Comparison of ENCODE assay signal across 8 mouse cellular contexts in the genomic region with DNA sequence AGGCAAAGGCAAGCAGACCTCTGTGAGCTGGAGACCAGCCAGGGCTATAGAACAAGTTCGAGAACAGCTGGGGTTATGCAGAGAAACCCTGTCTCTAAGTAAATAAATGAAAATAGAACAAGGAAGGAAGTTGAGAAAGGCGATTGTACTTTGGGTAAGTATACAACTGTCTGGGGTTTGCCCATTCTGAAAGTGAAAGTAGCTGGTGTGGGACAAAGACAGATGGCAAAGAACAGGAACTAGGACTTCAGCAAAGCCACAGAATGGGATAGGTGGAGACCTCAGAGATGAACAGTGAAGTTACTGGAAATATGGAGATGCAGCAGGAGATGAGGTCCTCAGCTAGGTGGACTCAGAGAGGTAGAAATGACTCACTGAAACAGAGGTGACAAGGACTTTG. TPM values are rescaled to one million over a fixed set of nuclear protein-coding genes. Genes with fewer than 3 reads are reported as not detected.
A peak's percentile ranks its signal among the peaks of the same experiment; 100 is the strongest.
DNase-seq lines count a peak whose midpoint lies in the region; ATAC-seq and TF ChIP-seq lines count a peak whose summit lies in the region.

No protein-coding gene starts in this region.

- no peak overlapping the region for H3K27ac ChIP-seq in gastrocnemius, adult 2 months
- no peak overlapping the region for H3K27ac ChIP-seq in midbrain, postnatal 0 days (ENCODE audit: low read depth, low read length)
- H3K27ac ChIP-seq in limb, embryonic 10.5 days = no peak overlapping the region

- intact Hi-C loops in gastrocnemius, adult 2 months (cut with DNase I) = no loop called here

- no peaks in the 10 kb centered on the region for H3K36me3 ChIP-seq in midbrain, postnatal 0 days (ENCODE audit: insufficient read depth, low read length)
- no peaks in the 10 kb centered on the region for H3K36me3 ChIP-seq in limb, embryonic 10.5 days

- TF ChIP-seq CTCF in gastrocnemius, adult 2 months (IDR thresholded peaks at IDR 0.05) = no peak
- TF ChIP-seq CTCF in midbrain, postnatal 0 days (IDR thresholded peaks at IDR 0.05) = no peak

- H3K4me2 ChIP-seq in midbrain, postnatal 0 days (ENCODE audit: low read depth, low read length, poor library complexity, severe bottlenecking) = no peak overlapping the region

- WGBS in large intestine, adult 2 months = 2% methylated on average over 2 of the region's 2 CpGs
- WGBS in midbrain, postnatal 0 days = 59% methylated on average over 2 of the region's 2 CpGs
- 53% methylated on average over 2 of the region's 2 CpGs for WGBS in limb, embryonic 10.5 days

- no peak for DNase-seq in gastrocnemius, adult 2 months
- DNase-seq in gastrocnemius, adult 8-10 months (ENCODE audit: low spot score in 2 of 2) = no peak
- peak; percentile 83 for DNase-seq in large intestine, adult 2 months (ENCODE audit: low read depth, low spot score)
- DNase-seq in skeletal muscle tissue, adult 2 months (ENCODE audit: low read depth, low spot score) = peak; percentile 48
- DNase-seq in midbrain, postnatal 0 days (ENCODE audit: low spot score) = no peak
- no peak for DNase-seq in embryo, embryonic 10 days (ENCODE audit: low spot score)
- no peak for DNase-seq in limb, embryonic 10.5 days (ENCODE audit: low spot score)

- H3K4me3 ChIP-seq in gastrocnemius, adult 2 months = 0 out of 2 replicates have a peak overlapping the region, but pooled peaks have one; percentile 13
- H3K4me3 ChIP-seq in midbrain, postnatal 0 days (ENCODE audit: low read depth, low read length) = no peak overlapping the region
- H3K4me3 ChIP-seq in limb, embryonic 10.5 days = no peak overlapping the region

- no peak overlapping the region for H3K9ac ChIP-seq in midbrain, postnatal 0 days (replicated peaks; ENCODE audit: low read length, poor library complexity, severe bottlenecking)

- no peaks in the 10 kb centered on the region for H3K4me1 ChIP-seq in midbrain, postnatal 0 days (ENCODE audit: insufficient read depth, low read length)
- no peaks in the 10 kb centered on the region for H3K4me1 ChIP-seq in limb, embryonic 10.5 days

- no peaks in the 10 kb centered on the region for H3K27me3 ChIP-seq in midbrain, postnatal 0 days (ENCODE audit: insufficient read depth, low read length)
- H3K27me3 ChIP-seq in limb, embryonic 10.5 days (ENCODE audit: low read depth, poor library complexity, severe bottlenecking) = no peaks in the 10 kb centered on the region

- no peaks in the 10 kb centered on the region for H3K9me3 ChIP-seq in midbrain, postnatal 0 days (ENCODE audit: low read length)
- H3K9me3 ChIP-seq in limb, embryonic 10.5 days (replicated peaks) = no peaks in the 10 kb centered on the region

- peak; percentile 94 for ATAC-seq in activated CD4-positive, CD25-positive, alpha-beta regulatory T cell, adult 4 months
- no peak for ATAC-seq in midbrain, postnatal 0 days (ENCODE audit: low FRiP score)

RNA-seq across cellular contexts. Expression of a gene that starts 19.8 kb away (rescaled TPM):
- under 1 TPM; 0.25 to 0.48 TPM for total RNA-seq in gastrocnemius, adult 2 months (2021)
- total RNA-seq in gastrocnemius, adult 8-10 months (2022) = under 1 TPM in 3 of 4 experiments, not detected in 1; 0.21 to 0.43 (median 0.41) TPM
- polyA plus RNA-seq in activated CD4-positive, CD25-positive, alpha-beta regulatory T cell, adult 4 months (2017; shearing (Covaris generic)) = 1 to 10 TPM; 5.3 to 6.9 TPM
- polyA plus RNA-seq in large intestine, adult 2 months (2012; rRNA removed) = 5.0 and 8.3 TPM in 2 replicates
- 3.4 and 6.5 TPM in 2 replicates for total RNA-seq in midbrain, postnatal 0 days (2014; rRNA removed)
- polyA plus RNA-seq in midbrain, postnatal 0 days (2015; fragmentation: Nextera tagmentation; extraction: Ambion mirVana) = 2.4 and 4.2 TPM in 2 replicates
- polyA plus RNA-seq in limb, embryonic 10.5 days (2016; fragmentation: Nextera tagmentation; extraction: Ambion mirVana) = 0.13 and 0.19 TPM in 2 replicates

RNA-seq across cellular contexts. Expression of a gene that starts 36.4 kb away (rescaled TPM):
- total RNA-seq in gastrocnemius, adult 2 months (2021) = 1 to 10 TPM; 1.8 to 4.7 TPM
- 1 to 10 TPM in 1 of 4 experiments, under 1 TPM in 3; 0.18 to 1.3 (median 0.75) TPM for total RNA-seq in gastrocnemius, adult 8-10 months (2022)
- polyA plus RNA-seq in activated CD4-positive, CD25-positive, alpha-beta regulatory T cell, adult 4 months (2017; shearing (Covaris generic)) = under 1 TPM; 0.45 to 0.53 TPM
- 17.8 and 26.8 TPM in 2 replicates for polyA plus RNA-seq in large intestine, adult 2 months (2012; rRNA removed)
- total RNA-seq in midbrain, postnatal 0 days (2014; rRNA removed) = 433 and 742 TPM in 2 replicates
- polyA plus RNA-seq in midbrain, postnatal 0 days (2015; fragmentation: Nextera tagmentation; extraction: Ambion mirVana) = 186 and 226 TPM in 2 replicates
- 0.79 and 1.2 TPM in 2 replicates for polyA plus RNA-seq in limb, embryonic 10.5 days (2016; fragmentation: Nextera tagmentation; extraction: Ambion mirVana)

RNA-seq across cellular contexts. Expression of a gene that starts 54.0 kb away (rescaled TPM):
- 10 to 100 TPM; 44.5 to 45.4 TPM for total RNA-seq in gastrocnemius, adult 2 months (2021)
- 10 to 100 TPM; 23.8 to 30.8 (median 25.8) TPM for total RNA-seq in gastrocnemius, adult 8-10 months (2022)
- 10 to 100 TPM; 26.1 to 29.3 TPM for polyA plus RNA-seq in activated CD4-positive, CD25-positive, alpha-beta regulatory T cell, adult 4 months (2017; shearing (Covaris generic))
- 97.6 and 326 TPM in 2 replicates for polyA plus RNA-seq in large intestine, adult 2 months (2012; rRNA removed)
- total RNA-seq in midbrain, postnatal 0 days (2014; rRNA removed) = 176 and 253 TPM in 2 replicates
- 52.7 and 64.1 TPM in 2 replicates for polyA plus RNA-seq in midbrain, postnatal 0 days (2015; fragmentation: Nextera tagmentation; extraction: Ambion mirVana)
- polyA plus RNA-seq in limb, embryonic 10.5 days (2016; fragmentation: Nextera tagmentation; extraction: Ambion mirVana) = 61.7 and 75.9 TPM in 2 replicates

Comparison
In these comparisons a context has a peak if more than half of its experiments do, and no peak if none do; other contexts are left out.
1. DNase-seq: peak in large intestine, adult 2 months (single experiment) and skeletal muscle tissue, adult 2 months (single experiment); none in gastrocnemius, adult 2 months (single experiment), gastrocnemius, adult 8-10 months (0 of 2), midbrain, postnatal 0 days (single experiment), embryo, embryonic 10 days (single experiment) and limb, embryonic 10.5 days (single experiment).